Mouse (Mus musculus) layer of hippocampus, adult 18-20 months (tissue): ENCODE results near the gene Ska2. TPM values are rescaled to one million over a fixed set of nuclear protein-coding genes. Genes with fewer than 3 reads are reported as not detected.

Experiments
- DNase-seq, 2 experiments: peaks; one replicate each; pipeline ENCODE4 v3.0.0; 2022; ENCODE audit warnings: low spot score in 2 of 2
- long read RNA-seq: library from polyadenylated mRNA; stranded (forward); transcript quantifications from one replicate; pipeline ENCODE4 v2.0.0, GENCODE M21; 2021
- total RNA-seq, 2 experiments: library from RNA; stranded (reverse); gene quantifications; 2 replicates each; pipeline ENCODE4 v1.2.3; 2021

Ska2 gene
- 10 to 100 TPM; 12.8 to 15.0 TPM for total RNA-seq
- long read RNA-seq, transcript Ska2-201 (4 exons, 3,037 nt): major isoform, 10 of 14 reads
- long read RNA-seq, partial matches to known transcripts: 0 of 14 reads
- long read RNA-seq, other reads (novel, unspliced or antisense): 4 of 14 reads

DNA sequence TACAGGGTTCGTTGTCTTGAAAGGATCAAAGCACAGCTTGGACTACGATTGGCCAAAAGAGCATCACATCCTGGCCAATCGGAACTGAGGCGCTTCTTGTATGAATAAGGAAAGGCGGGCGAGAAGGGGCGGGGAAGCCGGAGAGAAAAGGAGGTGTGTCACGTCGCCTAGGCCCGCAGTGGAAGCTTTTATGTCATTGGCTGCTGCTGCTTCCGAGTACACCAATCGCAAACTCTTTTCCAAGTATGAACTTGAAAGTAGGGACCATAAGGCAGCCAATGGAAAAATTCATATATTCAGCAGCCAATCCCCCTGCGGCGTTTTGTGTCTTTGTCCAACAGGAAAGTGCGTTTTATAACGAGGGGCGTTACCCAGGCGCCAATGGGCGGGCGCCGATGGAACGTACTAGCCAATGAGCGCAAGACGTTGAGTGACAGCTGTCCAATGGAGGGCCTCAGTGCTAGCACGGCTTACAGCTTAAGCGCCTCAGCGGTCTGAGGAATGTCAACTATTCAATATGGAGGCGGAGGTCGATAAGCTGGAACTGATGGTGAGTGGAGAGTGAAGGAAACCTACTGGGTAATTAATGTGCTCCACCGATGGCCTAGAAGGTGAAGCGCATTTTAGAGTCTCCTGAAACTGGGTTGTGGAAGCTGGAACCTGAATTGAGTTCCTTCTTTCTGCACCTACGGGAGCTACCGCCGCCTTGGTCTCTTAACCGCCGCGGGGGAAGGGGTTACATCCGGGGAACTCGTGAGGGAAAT lies at the start of gene Ska2:
Gene Ska2 (plus strand): TSS at position 480 of the 764 bp plus-strand sequence.
- DNase-seq: peak; percentile 96 to 99

DNA sequence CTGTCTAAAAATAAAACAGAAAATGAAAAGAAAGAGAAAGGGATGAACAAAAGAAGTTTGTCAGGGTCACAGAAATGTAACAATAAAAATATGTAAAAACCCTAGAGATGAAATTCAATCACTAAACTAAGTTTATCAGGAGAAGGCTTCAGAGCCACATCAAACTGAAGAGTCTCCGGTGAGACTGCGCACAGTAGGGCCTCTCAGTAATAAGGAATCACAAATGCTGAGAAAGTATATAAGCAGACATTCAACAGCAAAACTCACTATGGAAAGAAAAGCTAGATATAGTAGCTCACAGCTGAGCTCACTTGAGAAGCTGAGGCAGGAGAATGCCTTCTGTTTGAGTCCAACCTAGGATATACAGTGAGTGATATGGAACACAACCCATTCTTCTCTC lies 48.6 kb upstream of the Ska2 start:
- no peak for DNase-seq

DNA sequence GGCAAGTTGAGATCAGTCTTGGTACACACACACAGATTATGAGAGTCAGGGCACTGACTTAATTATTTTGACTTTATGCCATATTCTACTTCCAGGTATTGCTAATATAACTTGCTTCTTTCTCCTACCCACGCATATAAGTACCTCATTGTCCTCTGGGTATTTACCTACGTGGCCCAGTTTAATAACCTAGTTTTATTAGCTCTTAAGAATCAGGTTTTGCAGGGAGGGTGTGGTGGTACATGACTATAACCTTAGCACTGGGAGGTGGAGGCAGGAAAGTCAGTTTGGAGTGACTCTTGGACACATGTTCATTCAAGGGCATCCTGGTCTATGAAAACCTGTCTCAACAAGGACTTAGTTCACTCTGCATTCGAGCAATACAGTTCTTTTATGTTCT lies 46.9 kb upstream of the Ska2 start:
- DNase-seq: no peak

DNA sequence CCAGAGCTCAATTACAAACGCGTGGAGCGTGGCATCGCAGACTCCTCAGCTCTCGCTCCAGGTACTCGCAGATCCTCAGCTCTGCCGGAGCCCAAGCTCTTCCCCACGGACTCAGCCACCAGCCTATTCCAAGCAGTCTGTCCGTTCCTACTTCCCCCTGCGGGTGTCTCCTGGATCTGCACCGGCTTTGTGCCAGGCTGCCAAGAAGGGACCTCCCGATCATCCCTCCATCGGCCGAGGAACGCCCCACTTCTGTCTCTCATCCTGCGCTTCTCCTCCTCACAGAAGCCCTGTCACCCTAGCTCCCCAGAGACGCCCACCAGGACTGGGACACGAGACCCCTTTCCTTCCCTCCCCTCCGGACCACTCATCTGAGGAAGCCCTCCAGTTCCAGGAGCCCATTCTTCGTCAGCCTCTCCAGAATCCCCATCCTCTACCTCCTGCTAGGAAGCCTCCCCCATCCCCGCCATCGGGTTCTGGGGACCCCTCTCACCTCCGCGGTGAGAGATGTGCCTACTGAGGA lies 35.6 kb upstream of the Ska2 start:
- DNase-seq: peak; percentile 60 to 76

DNA sequence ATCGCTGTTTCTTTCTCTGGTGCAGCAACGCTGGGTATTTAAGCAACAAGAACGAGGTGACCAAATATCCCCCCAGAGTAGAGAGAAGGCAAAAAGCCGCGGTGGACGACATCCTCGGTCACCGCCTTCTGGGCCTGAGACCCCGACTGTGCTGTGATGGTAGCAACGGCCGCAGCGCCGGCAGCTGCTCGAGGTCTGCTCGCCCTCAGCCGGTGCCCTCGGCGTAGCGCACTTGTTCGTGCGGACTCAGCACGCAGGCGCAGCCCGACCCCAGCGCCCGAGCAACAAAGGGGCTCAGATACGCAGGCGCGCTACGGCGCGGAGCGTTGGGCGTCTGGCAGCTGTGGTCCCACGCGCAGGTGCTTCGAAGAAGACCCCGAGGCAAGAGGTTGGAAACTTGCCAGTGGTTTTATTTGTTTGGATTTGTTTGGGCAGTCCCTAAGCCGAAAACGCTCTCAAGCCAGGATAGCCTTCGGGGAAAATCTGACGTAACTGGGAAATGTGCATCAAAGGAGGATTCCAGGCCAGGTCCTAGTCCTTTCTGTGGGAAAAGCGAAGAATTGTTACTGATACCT lies 35.1 kb upstream of the Ska2 start, which contains the start of gene Gdpd1:
Gene Gdpd1 (minus strand): TSS at position 197 of the 575 bp plus-strand sequence.
- peak; percentile 82 to 92 for DNase-seq

- DNase-seq: no peak
These were observed 25.3 kb upstream of the Ska2 start for GRCm38 (mm10) chr11:87083712-87084111.

- DNase-seq: no peak
These were observed 23.6 kb upstream of the Ska2 start for GRCm38 (mm10) chr11:87085461-87085860.

- DNase-seq: peak; percentile 76 to 84
These were observed 22.6 kb upstream of the Ska2 start, which contains the start of gene Smg8 for GRCm38 (mm10) chr11:87086290-87086984. Gene Smg8 (minus strand): TSS chr11:87086774.

DNA sequence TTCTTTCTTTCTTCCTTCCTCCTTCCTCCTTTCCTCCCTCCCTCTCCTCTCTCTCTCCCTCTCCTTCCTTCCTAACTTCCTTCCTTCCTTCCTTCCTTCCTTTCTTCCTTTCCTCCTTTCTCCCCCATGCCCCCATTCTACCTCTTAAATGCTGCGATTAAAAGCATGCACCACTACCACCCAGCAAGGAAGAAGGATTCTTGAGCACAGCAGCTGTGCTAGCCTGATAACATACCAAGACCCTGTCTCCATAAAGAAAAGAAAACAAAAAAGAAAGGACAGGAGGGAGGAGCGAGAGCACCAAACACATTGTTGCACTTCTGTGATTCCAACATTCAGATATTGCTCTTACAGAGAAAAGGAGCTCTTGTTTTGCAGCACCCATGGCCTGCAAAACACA lies 21.9 kb upstream of the Ska2 start:
- no peak for DNase-seq

GRCm38 (mm10) chr11:87108409-87108754 lies 652 bp upstream of the Ska2 start, which contains the start of gene Prr11:
Gene Prr11 (minus strand): TSS chr11:87108708.
- DNase-seq: no peak

DNA sequence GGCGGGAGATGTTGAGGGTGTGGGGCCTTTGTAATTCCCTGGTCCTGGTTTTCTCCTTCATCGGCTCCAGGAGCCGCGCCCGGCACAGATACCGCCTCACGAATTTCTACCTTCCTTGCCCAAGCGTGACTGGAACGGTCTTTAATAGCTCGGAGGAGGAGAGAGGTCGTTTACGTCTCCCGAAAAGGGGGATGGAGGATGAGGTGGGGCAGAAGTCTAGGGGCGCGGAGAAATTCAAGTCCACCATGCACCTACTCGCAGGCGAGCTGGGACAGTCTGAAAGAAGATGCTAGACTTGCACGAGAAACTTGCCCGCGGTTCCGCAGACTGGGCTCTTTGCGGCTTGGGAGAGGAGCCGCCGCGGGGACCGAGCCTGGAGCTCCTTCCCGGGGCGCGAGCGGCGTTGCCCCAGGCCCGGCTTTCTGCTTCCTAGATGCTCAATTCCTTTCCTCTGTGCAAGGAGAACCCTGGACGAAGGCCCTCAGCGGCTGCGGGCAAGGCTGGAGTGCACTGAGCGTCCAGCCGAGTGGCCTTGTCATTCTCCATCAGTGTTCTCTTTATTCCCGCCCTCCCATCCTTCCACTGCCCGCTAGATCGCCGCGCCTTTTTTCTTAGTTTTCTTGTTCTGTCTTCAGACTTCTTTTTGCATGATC lies 611 bp downstream of the Ska2 start:
- no peak for DNase-seq

DNA sequence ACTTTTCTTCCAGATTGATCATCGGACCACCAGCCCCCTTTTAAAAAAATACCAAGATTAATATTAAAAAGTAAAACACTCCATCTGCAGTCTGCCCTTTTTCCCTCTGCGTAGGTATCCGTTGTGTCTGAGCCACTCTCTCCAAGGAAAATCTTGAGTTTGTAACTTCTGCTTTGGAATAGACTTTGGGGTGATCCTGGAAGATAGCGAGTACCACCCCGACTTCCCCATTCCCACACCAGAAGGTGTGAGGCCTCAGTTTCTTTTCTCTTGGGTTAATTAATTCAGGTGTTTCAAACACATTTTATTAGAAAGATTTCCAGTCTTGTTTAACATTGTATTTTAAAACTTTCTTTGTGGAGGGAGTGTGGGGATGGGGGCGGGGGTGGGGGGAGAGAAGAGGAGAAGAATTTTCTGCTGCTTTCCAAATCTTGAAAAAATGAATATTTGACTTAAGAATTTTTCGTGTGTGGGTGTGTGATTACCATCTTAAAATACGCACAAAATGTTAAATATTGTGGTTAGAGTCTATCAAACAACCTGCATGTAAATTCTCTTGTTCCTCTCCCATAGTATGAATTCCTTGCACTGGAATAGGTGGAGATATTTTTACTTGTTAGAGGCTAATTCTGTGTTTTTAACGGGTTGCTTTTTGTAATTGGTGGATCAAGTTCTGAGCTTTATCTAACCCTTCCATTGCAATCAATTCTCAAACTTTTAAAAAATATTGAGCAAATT lies 1.3 kb downstream of the Ska2 start:
- DNase-seq: no peak

- no peak for DNase-seq
These were observed 12.8 kb downstream of the Ska2 start for GRCm38 (mm10) chr11:87121864-87122263.

GRCm38 (mm10) chr11:87125562-87125961 lies 16.5 kb downstream of the Ska2 start:
- DNase-seq: no peak

DNA sequence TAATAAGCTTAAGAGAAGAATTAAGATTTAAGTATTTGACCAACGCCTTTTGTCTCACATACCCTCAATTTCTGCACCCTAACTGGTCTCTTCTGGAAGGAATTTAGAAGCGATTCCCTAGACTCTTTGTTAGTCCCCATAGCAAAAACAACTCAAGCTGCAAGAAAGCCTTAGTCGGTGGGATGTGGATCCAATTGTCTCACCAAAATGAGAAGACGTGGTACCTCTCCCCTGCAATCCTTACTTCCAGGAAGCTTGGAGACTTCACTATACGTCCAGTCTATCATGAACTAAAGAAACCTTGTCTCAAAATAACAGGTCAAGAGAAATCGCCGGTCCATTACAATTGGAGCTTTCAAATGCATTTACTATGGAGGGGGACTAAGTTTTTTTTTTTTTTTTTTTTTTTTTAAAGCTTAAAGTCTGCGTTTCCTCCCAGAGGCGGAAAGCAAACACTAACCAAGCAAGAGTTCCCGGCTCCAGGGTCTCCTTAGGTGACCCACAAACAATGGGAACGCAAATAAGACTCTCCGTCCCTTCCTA lies 17.3 kb downstream of the Ska2 start:
- DNase-seq: no peak

GRCm38 (mm10) chr11:87126824-87127816 lies 18.1 kb downstream of the Ska2 start, which contains the start of gene Trim37:
Gene Trim37 (plus strand): TSS chr11:87127077.
- DNase-seq: peak; percentile 90 to 92

DNA sequence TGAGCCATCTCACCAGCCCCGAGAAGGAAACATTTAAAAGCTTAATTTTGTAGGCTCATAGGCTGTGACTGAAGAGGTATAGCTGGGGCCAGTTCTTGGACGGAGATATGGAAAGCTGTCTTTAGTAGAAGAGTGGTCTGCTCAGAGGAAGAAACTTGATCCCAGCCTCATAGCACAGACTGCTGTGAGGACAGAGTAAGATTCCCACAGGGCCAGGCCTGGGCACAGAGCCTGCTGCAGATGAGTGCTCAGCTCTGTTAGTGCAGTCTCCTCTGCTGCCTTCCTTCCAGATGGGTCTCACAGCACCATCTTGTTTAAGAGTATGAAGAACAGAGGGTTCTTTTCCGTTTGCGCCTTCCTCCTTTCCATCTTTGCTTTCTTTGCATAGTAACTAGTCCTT lies 27.2 kb downstream of the Ska2 start:
- peak; percentile 11 to 46 for DNase-seq

GRCm38 (mm10) chr11:87158012-87158411 lies 49.0 kb downstream of the Ska2 start:
- no peak for DNase-seq

DNA sequence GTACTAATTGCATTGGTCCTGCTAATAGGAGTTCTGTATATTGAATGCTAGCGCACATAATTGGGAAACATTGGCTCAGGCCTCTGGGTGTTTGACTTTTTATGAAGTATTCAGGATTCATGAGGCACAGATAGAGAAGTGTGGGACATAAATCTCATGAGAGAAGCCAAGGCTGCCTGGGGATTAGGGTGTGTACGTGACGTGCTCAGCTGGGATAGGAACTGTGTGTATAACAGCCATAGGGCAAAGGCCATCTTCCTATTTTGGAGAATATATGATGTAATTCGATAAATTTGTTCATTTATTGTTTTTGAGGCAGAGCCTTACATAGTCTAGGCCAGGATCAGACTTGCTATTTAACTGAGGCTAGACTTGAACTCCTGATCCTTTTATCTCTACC lies 53.7 kb downstream of the Ska2 start:
- no peak for DNase-seq
